Mouse (Mus musculus): ENCODE data around the gene E130218I03Rik.

The E130218I03Rik gene

DNA sequence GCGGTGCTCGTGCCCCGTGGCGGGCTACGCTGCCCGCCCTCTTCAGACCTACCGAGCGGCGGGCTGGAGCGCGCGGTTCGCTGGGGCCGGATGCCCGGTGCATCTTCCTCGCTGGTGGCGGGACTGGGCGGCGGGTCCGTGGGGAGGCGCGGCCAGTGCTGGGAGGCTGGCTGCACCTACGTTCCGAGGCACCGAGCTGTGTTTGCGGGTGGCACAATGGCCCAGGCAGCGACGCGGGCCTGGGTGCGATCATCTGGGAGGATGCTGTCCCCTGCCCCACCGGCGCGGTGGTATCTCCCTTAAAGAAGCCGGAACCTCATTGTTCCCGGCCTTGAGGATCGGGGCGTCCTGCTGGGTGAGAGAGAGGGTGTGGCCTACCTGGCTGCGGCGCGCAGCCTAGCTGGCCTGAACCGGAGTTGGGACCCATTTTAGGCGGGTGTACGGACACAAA is 44.1 kb downstream of the E130218I03Rik start, which contains the start of gene Pdik1l:
Gene Pdik1l (minus strand): TSS at position 321 of the 451 bp plus-strand sequence.
- DNase-seq = peak; percentile 85

DNA sequence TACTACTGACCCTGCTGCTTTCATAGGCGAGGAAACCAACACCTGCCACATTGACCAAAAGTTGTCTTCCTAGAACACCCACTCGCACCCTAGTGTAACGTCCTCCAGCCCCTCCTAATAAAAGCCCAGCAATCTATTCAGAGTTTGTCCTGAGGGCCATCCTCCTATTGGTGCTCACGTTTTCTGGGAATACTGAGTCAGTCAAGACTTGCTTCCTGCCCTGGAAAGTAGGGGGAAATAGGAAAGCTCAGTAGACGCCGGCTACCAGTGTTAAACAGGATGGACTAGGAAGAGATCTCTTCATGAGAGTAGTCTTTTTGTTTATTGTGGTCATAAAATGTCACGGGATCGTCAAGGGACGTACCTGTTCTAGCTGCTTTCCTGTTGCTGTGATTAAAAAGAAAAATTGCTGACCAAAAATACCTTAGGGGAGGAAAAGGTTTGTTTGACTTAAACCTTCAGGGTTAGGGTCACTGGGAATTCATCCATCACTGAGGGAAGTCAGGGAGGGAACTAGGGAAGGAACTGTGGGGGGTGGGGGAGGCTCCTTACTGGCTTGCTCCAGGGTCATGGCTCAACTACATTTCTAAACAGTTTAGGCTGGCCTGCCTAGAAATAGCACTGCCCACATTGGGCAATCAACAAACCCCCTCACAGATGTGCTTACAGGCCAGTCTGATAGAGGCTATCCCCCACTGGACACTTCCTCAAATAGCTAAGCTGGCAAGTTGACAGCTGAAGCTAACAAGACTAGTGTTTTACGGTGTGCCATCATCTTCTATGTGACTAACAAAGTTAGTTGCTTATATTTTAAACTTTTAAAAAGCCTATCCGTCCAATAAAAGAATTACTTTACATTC is 45.2 kb downstream of the E130218I03Rik start:
- DNase-seq = no peak

DNA sequence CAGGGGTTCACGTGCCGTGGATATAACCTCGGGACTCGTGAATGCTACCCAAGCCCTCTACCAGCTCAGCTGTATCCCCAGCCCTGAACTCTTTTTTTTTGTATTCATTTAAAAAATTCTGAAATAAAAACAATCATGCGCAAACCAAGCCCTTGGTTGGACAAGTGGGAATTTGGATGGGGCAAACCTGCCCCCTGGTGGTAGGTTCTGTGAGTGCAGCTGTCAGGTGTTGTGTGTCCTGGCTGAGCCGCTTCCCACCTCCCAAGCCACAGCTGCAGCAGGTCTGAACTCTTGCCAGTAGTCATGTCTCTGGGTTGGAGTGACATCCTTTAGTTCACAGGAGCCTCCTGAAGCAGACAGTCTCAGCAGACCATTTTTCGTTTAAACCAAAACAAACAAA is 48.6 kb downstream of the E130218I03Rik start:
- DNase-seq = peak; percentile 82

DNA sequence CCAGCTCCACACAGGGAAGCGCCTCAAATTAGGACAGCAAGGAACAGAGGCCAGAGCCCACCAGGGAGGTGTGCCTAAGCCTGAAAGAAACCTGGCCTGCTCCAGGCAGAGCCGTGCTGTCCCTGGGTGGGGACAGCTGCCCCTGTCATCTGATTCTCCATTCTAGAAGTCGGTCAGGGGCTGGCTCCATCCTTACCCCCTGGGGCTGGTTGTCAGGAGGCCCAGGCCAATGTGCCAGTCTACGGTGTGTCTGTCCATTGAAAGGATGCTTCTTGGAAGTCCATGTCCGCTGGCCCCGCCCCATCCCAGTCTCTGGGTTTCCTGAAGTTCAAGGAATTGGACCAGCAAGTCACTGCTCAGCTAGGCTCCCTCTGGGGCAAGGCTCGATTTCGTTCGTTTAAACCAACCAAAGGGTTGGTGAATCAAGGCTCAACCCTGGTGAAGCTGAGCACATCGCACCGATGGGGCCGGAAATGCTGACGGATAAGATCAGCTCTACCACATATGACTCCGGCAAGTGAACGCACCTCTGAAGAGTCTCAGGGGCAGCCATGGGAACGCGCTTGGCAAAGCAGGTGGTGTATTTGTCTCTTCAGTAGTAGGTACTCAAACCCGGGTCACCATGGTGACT is 49.7 kb downstream of the E130218I03Rik start:
- DNase-seq = no peak

DNA sequence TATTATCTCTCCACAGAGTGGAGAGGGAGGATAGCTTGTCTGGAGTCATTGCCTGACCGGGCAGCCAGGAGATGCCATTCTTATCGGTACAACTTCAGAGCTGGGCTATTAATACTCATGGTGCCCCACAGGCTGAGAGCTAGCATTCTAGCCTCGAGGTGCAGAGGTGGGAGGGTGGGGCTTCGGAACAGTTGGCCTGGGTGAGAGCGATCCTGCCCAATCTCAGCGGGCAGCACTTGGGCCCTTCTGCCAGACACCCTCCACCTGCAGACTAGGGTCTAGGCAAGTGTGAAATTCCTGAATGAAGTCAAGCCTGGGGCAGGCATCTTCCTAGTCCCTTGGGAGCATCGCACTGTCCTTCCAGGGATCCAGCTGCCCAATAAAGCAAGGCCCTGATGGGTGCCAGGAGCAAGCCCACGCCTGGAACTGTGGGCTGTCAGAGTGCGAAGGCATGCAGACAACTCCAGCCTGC is 50.3 kb downstream of the E130218I03Rik start:
- DNase-seq = no peak
